Mouse (Mus musculus) CH12.LX (cell line): ENCODE results near the gene Ptp4a2.

ENCODE experiments used
- CTCF ChIP-seq, 2 experiments: IDR thresholded peaks in 1 of 2; conservative IDR thresholded peaks in 1 of 2; 2 replicates each; pipeline ENCODE4 v1.5.1; 2011 to 2012; ENCODE audit warnings: low read depth in 2 of 2, low read length in 2 of 2, improper control_type of control experiment in 1 of 2, inconsistent platforms in 1 of 2, mild to moderate bottlenecking in 1 of 2, moderate library complexity in 1 of 2
- IRF4 ChIP-seq: IDR thresholded peaks from 2 replicates; pipeline ENCODE4 v1.6.1; 2014; ENCODE audit warnings: low read depth, mild to moderate bottlenecking, inconsistent platforms, low read length, improper control_type of control experiment
- KAT2A ChIP-seq: IDR thresholded peaks from 2 replicates; pipeline ENCODE4 v1.6.1; 2012; ENCODE audit warnings: low read length, improper control_type of control experiment, inconsistent platforms; ENCODE audit not compliant: insufficient replicate concordance
- MEF2A ChIP-seq: IDR thresholded peaks from 2 replicates; pipeline ENCODE4 v1.6.1; 2014; ENCODE audit warnings: low read depth, mild to moderate bottlenecking, inconsistent platforms, low read length, improper control_type of control experiment, borderline replicate concordance
- NRF1 ChIP-seq: IDR thresholded peaks from 2 replicates; pipeline ENCODE4 v1.6.1; 2014; ENCODE audit warnings: low read depth, mild to moderate bottlenecking, inconsistent platforms, low read length, improper control_type of control experiment, moderate library complexity
- PAX5 ChIP-seq: IDR thresholded peaks from 2 replicates; pipeline ENCODE4 v1.6.1; 2012; ENCODE audit warnings: low read length, inconsistent platforms, mixed read lengths
- POLR2A ChIP-seq: IDR thresholded peaks from 2 replicates; pipeline ENCODE4 v1.6.1; 2011; ENCODE audit warnings: low read depth, mild to moderate bottlenecking, improper control_type of control experiment, low read length
- POLR2AphosphoS2 ChIP-seq: IDR thresholded peaks from 2 replicates; pipeline ENCODE4 v1.6.1; 2011; ENCODE audit warnings: low read depth, low read length, improper control_type of control experiment

GRCm38 (mm10) chr4:129782857-129783331, 28.1 kb upstream of the Ptp4a2 start:
- TF ChIP-seq CTCF (conservative IDR thresholded peaks at IDR 0.05 in 1 of 2, IDR thresholded peaks at IDR 0.05 in 1 of 2; ENCODE audit: low read depth in 2 of 2, low read length in 2 of 2), result no peak
- TF ChIP-seq POLR2A, result no peak; the same call in 1 of the 2 replicates
- TF ChIP-seq POLR2AphosphoS2, result no peak
- TF ChIP-seq KAT2A, result no peak
- no peak for TF ChIP-seq PAX5
- TF ChIP-seq IRF4, result no peak
- no peak for TF ChIP-seq MEF2A
- 0 out of 2 replicates have a peak, but pooled peaks have one; percentile 11 for TF ChIP-seq NRF1
